Mouse (Mus musculus): ENCODE data around the gene Ipo8.

Ipo8 gene

DNA sequence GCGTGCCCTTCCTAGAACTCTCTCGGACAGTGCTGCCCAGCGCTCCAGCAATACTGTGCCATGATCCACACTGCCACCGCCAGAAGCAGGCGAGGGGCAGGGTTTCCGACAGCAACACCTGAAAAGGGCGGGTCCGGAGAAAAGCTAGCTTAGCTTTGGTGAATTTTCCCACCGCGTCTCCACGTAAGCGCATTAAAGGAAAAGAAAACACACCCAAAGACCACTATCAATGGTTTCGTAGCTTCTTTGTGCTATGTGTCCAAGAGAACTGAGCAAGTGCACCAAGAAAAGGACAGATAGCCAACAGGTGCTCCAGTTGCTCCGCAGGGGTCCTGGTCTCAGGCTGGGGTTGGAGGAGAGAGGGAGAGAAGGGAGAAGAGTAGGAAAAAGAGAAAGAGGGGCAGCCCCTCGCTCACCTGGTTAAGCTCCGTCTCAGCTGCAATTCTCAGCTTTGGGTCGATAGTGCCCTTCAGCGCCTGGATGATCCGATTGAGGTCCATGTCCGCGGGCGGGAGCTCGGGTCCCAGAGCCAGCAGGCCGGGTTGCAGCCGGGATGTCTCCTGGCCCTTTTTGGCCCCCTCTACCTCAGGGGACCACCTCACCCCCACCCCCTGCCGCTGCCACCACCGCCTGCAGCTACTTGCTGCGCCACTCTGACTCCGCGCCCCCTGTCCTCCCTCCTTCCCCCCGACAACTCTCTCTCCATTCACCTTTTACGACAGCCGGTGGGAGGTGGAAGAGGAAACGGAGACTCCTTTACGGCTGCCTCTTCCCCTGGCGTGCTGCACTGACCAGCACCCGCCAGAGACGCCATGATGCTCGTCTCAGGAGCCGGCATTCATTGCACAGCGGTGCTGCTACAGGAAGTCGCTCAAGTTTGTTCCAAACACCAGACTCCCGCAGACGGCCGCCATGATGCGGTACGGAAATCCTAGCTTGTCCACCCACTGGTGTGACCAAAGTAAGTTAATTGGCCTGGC lies at the start of gene Ipo8:
TSS of gene Ipo8 (minus strand) at position 720 of the 980 bp plus-strand sequence.
- DNase-seq: peak; percentile 96

DNA sequence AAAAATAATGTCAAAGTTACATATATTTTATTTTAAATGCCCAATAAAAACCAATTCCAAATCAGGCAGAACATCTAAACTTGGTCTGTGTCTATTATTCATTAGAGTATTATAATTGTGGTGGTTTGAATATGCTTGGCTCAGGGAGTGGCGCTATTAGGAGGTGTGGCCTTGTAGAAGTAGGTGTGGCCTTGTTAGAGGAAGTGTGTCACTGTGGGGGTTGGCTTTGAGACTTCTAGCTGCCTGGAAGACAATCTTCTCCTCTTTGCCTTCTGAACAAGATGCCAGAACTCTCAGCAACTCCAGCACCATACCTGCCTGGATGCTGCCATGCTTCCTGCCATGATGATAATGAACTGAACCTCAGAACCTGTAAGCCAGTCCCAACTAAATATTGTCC lies 42.6 kb upstream of the Ipo8 start:
- no peak for DNase-seq

DNA sequence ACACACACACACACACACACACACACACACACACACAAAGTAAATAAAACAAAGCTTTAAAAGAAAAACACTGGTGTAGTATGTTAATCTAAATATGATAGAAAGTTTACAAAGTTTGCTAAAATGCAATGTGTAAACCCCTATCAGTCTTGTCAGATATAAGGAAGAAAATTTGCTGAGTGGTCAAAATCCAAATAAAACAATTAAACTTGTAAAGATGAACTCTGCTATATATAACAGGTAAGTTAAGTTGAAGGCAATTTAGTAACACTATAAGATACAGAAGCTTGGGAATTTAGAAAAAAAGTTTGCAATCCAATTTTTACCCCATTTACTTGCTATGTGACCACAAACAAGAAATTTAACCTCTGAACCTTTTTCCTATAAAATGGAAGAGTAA lies 14.4 kb upstream of the Ipo8 start:
- DNase-seq: no peak

DNA sequence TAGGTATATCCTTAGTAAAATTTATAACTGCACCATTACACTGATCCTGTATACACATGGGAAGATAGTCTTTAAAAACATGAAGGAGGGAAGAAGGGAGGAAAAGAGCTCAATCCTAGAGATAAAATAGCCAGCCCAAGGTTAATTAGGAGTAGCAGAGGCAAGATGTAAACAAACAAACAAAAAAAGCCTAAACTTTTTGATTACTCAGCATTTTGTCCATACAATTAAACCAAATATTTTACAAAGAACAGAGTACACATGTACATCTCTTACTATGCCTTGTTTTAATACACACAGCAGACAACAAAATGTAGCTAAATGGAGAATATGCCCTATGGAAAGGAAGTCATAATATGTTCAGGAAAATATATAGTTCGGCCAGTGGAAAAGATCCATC lies 10.5 kb upstream of the Ipo8 start:
- DNase-seq: no peak

DNA sequence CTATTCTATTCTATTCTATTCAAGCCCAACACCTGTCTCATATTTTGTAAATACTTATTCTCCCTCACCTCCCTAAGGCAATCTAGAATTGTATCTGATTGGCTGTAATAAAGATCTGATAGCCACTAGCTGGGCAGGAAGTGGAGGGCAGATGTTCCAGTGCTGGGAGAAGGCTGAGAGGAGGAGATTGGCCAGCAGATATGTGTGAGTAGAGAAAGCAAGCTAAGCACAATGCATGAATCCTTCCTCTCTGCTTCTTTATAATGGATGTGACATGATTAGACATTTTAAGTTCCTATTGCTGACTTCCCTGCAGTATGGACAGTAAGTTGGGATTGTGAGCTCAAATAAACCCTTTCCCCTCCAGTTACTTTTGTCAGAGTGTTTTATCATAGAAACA lies 7.2 kb upstream of the Ipo8 start:
- no peak for DNase-seq

DNA sequence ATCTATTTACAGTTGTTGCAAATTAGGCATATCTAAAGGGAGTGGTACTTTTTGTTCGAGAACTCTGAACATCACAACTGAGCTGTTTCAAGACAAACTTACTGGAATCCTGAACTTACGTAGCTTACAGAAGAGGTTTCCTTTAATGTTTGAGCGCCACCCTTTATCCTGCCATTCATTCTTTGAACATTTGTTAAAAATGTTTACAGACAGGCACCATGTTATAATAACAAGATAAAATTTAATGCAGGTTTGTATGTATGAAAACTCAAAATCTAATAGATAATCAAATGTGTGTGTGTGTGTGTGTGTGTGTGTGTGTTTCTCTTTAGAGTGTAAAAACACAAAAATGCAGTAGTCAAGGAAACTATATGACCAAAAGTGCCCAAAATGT lies 458 bp upstream of the Ipo8 start:
- DNase-seq: no peak

DNA sequence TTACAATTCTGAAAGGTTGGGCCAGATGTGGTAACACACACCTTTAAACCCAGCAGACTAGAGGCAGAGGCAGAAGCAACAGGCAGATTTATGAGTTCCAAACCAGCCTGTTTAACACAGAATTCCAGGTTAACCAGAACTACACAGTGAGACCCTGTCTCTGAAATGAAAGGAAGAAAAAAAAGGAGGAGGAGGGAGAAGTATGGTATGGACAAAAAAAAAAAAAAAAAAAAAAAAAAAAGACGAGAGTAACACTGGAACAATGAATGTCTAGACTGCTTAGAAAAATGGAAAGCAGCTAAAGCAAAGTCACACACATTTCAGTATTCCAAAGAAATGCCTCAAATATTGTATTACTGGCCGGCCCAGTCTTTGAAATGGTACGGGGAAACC lies 916 bp downstream of the Ipo8 start:
- no peak for DNase-seq

DNA sequence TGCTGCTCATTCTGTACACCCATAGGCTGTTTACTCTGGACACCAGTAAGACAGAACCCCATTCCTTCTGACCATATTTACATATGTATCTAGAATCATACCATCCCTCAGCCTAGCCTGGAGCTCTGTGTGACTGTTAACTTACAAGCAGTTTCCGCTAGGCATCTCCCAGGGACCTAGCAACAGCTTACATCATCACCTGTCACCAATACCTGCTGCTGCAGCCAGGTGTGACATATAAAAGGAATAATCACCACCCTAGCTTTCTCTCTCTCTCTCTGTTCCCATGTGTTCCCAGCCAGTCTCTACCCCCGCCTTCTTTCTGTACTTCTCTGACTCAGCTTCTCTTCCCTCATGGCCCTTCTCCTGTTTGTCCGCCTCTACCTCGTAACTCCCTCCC lies 5.1 kb downstream of the Ipo8 start:
- no peak for DNase-seq

DNA sequence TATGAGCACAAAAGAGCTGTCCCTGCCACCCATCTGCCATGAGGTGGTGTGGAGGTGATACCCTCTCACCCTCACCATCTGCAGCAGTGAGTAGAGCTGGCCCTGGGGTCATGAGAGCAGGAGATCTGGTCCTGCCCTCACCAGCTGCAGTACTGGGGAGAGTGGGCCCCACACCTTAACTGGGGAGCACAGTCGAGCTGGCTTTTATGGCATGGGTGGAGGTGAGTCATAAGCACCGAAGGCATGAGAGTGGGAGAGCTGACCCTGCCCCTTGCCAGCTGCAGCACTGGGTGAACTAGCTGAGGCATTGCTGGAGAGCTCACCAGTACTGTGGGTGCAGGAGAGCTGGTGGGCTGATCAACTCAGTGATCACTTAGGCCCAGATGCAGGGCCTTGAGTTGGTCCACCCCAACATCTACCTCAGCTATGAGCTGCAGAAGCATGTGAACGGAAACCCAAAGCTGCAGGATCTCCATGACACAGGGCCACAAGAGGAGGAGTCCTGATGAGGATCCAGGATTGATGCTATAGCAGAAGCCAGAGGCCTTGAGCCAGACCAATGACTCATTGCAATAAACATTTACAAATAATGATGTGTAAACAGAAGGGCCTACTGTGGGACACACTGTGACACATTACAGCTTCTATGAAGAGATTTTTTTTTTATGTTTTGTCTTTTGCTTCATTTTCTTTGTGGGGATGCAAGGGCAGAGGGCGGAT lies 12.5 kb downstream of the Ipo8 start:
- no peak for DNase-seq

DNA sequence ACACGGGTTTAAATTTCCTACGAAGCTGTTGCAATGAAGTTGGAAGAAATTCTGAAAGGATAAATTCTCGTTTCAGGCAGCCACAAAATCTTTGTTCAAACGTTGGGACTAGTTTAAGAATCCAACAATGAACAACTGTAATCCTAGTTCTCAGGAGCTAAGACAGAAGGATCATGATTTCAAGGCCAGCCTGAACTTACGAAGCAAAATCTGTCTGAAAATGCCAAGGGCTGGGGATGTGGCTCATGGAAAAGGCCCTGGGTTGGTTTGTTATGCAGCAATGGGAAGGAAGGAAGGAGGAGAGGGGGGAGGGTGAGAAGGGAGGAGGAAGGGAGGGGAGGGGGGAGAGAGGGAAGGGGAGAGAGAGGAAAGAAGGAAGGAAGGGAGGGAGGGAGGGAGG lies 14.5 kb downstream of the Ipo8 start:
- no peak for DNase-seq

DNA sequence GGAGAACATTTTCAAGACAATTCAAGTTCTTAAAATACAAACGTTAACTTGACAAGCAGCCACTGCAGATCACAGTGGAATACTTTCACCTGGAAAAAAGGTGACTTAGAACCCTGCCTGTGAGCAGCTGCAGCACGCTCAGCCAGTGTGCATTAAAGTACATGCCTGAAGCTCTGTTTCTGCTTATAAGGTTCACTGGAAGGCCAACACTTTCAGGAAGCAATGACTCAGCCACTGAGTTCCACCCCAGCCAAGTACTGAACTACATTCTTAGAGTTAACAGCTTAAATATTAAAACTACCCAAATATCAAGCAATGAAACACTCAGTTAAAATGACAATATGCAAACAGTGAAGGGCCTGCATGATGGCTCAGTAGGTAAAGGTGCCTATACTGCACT lies 20.1 kb downstream of the Ipo8 start:
- no peak for DNase-seq

DNA sequence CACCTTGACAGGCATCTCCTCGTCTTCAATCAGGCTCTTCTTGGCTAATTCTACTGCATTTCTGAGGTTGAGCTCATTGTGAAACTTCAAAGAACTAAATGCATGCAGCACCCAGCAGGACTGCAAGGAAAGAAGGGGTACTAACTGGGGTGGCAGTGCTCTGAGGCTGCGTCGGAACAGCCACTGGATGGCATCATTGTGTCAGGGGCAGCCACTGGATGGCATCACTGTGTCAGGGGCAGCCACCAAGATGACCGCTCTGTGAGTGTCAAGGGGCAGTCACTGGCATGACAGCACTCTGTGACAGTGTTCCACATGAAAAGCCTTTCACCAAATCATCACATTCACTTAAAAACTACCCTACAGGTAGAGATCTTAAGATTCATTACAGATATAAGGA lies 31.5 kb downstream of the Ipo8 start:
- DNase-seq: no peak

DNA sequence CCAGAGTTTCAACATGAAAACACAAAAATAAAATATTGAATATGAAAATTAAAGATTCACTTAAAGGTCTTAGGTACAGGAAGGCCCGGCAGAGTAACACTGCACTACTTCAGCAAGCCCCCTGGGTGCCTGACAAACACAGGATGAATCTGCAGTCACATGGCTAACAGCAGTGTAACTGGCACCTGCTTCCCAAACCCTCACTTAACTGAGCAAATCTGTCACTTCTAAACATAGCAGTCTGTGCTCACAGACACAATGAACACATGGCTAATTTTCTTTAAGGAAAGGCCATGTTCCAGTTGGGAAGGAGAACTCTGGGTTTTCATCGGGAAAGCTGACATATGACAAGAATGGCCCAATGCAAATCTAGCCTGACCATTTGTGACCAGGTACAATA lies 36.1 kb downstream of the Ipo8 start:
- no peak for DNase-seq

DNA sequence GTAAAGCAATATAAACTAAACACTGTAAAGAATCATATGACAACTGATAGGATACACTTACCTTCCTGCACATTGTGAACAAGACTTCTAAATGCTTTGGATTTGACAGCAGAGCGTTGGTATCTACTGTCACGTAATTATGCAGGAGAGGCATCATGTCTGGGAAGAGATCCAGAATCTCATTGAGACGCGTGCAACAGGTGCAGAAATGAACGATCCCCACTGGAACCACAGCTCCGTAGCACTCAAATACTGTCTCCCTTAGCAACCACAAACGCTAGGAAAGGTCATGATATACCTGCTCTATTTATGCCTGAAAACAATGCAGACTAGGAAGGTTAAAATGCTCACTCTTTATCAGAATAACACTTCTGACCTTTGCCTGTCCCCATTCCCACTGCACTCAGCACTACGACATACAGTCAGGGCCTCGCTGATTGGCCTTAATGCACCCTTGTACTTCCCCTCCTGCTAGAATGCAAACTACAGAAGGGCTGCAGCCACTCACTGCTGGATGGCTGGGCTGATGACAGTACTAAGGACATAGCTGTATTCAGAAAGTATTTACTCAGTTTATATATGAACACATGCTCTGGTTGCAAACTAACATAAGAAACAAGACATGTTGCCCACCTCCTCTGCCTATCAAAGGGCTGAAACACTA lies 42.1 kb downstream of the Ipo8 start:
- no peak for DNase-seq

DNA sequence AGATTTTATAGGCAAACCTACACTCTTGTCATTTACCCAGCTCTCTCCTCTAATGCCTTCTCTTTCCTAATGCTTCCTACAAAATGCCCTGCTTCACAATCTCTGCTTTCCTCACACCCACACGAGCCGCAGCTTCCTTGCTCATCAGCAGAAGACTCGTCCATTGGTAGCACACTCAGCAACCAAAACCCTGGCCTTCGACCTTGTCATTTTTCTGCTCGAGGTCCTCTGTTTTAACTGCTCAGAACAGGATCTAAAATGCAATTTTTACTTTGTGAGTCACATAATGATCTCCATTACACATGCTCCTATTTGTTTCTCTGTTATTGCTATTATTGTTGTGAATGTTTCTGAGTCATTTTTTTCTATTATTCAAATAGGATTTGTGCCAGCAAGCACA lies 45.1 kb downstream of the Ipo8 start:
- no peak for DNase-seq

DNA sequence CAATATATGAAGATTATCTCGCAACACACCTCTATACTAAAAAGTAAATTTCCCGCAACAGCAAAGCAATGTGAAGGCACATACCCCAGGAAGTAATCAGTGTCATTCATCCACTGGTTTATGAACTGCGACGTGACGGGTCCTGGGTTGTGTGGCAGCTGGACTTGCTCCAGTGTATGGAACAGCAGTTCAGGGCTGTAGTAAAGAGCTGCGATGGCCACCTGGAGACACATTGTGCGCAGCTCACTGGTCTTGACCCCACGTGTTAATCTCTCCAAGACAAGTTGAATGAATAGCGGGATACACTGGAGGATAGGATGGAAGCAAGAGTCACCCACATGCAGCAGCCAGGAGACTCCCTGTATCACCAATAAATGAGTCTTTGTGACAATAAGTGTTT lies 46.8 kb downstream of the Ipo8 start:
- no peak for DNase-seq

DNA sequence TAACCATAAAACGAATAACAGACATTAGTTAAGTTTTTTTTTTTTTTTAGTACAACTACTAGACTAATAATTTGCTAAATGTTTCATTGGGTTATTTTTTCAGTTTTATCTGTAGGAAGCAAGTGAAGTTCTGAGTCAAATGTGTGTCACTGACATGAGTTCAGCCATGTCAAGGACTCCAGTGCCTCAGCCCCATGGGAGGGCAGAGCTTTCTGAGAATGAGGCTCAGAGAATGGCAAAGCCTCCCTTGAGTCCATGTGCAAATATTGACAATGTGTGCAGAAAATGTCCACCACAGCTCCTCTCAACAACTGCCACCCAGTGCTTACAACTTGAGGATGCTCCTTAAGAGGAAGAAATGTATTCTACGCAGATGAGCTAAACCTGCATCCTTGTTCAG lies 55.0 kb downstream of the Ipo8 start:
- no peak for DNase-seq

DNA sequence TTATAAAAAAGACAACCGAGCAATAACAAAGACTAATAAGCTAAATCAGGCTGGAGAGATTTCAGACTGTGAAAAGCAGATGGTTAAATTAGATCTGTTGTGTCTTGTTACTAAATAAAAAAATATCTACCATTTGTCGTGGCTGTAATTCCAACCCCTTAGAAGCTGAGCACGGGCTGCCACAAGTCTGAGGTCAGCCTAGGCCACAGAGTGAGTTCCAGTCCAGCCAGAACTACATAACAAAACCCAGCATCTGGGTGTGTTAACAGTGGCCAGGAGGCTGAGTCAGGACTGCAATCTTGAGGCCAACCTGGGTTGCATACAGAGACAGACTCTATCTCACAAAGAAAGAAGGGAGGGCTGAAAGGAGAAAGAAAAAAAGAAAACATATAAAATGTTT lies 59.8 kb downstream of the Ipo8 start:
- no peak for DNase-seq

DNA sequence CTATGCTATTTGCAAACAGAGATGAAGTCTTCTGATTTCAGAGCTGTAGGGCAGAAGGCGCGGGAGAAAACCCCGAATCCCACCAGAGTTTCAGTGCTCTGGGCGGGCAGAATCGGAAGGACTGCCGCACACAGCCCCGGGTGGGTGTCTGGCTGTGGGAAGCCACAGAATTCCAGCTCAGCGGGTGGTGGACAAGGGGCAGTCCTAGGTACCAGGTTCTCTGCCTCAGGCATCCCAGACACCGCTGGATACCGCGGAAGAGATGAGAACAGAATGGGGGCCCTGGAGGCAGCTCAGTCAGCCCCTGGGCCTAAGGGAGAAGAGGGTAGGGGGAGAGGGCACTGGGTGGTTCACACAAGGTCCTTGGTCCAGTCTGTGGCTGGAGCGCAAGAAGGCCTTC lies 62.8 kb downstream of the Ipo8 start:
- DNase-seq: no peak

DNA sequence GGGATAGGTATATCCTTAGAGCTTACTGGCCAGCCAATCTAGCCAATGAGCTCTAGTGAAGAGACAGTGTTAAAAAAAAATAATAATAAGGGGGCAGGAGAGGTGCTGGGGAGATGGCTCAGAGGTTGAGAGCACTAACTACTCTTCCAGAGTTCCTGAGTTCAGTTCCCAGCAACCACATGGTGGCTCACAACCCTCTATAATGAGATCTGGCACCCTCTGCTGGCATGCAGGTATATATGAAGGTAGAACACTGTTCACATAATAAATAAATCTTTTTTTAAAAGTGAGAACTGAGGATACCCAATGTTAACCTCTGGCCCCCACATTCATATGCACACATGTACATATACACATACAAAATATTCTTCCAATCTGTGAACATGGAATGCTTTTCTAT lies 64.0 kb downstream of the Ipo8 start:
- DNase-seq: no peak

DNA sequence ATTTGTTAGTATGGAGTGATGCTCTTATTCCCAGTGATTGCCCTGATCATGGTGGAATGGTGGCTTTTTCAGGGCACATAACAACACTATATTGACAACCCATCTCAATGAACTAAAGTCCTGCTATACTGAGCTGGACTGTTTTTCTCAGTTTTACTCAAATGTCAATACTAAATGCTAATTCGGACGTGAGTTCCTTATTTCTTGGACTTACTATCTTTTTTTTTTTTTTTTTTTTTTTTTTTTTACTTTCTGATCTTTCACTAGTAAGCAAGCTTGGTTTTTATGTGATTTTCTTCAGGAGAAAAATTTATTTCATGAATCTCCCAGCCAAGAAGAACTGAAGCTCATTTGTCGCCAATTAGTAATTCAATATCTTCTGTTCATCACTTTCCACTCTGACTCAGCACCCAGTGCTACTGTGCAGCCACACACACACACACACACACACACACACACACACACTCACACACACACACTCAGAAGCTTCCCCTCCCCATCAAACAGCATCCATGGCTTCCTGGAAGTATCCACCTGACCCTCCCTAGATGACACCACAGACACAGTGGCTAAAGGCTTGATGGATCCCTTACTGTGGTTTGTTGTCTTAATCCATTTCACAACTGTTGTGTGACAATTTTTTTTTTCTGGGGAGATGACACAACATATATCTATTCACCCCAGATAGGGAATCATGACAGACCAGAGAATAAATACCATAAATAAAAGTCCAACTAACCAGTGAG lies 69.1 kb downstream of the Ipo8 start:
- DNase-seq: no peak

DNA sequence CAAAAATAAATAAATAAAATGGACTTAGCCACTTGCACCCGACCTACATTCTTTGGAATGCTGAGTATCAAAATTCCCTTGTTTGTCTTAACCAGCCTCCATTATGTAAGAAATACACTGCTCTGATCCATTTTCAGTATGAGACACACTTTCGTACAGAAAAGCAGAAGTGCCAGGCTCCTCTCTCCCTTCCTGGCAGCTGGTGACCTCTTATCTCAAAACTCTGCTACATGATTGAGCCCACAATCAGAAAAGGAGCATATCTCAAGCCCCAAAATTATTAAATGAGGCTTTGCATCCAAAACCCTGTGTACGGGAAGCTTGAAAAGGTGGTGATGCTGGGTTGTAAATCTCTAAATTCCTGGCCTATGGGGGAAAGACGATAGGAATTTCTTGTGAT lies 69.8 kb downstream of the Ipo8 start:
- DNase-seq: no peak

DNA sequence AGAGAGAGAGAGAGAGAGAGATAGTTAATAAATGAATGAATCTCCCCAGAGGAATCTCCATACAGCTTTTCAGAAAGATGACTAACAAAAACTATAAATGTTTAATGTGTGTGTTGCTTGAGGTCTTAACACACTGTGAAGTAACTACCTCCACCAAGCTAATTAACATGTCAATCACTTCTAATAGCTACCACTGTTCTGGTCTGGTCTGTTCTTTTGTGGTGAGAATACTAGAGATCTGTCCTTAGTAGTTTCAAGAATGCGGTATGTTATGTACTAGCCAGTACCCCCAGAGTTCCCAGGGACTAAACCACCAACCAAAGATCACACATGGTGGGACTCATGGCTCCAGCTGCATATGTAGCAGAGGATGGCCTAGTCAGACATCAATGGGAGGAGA lies 74.7 kb downstream of the Ipo8 start:
- no peak for DNase-seq

Measured in cerebellum, adult 9-10 months (tissue).